Mouse (Mus musculus) MEL (cell line): Measurements from ENCODE around the gene Nop16. TPM values are rescaled to one million over a fixed set of nuclear protein-coding genes. Genes with fewer than 3 reads are reported as not detected.

Source experiments
- DNase-seq: peaks from one replicate; pipeline ENCODE4 v3.0.0; 2011; ENCODE audit warnings: low read depth, low spot score
- H3K27ac ChIP-seq: 2 replicates; pipeline ENCODE4 v1.5.1; 2012; ENCODE audit warnings: low read depth, mild to moderate bottlenecking, control low read depth, low read length, moderate library complexity; ENCODE audit not compliant: control insufficient read depth
- H3K27me3 ChIP-seq, 2 experiments: fragments of 150-350 bp in 1 of 2; sonication (generic) in 1 of 2; 2 replicates each; pipeline ENCODE4 v1.6.1; 2012; ENCODE audit warnings: low read length in 2 of 2, mild to moderate bottlenecking in 2 of 2, improper control_type of control experiment in 1 of 2, moderate library complexity in 1 of 2; ENCODE audit not compliant: insufficient read depth in 2 of 2, control insufficient read depth in 1 of 2
- H3K36me3 ChIP-seq, 2 experiments: 2 replicates each; pipeline ENCODE4 v1.6.1; 2012 to 2014; ENCODE audit warnings: low read length in 2 of 2, improper control_type of control experiment in 1 of 2, inconsistent platforms in 1 of 2, mild to moderate bottlenecking in 1 of 2; ENCODE audit not compliant: insufficient read depth in 2 of 2, control insufficient read depth in 1 of 2
- H3K4me1 ChIP-seq, 2 experiments: fragments of 150-350 bp in 1 of 2; sonication (generic) in 1 of 2; 2 replicates each; pipeline ENCODE4 v1.6.1; 2012; ENCODE audit warnings: low read length in 2 of 2, improper control_type of control experiment in 1 of 2, mild to moderate bottlenecking in 1 of 2; ENCODE audit not compliant: insufficient read depth in 2 of 2, control insufficient read depth in 1 of 2
- H3K4me3 ChIP-seq, 2 experiments: fragments of 150-350 bp in 1 of 2; sonication (generic) in 1 of 2; 2 replicates each; pipeline ENCODE4 v1.5.1; 2012; ENCODE audit warnings: low read depth in 2 of 2, low read length in 2 of 2, mild to moderate bottlenecking in 2 of 2, moderate library complexity in 2 of 2, control low read depth in 1 of 2, improper control_type of control experiment in 1 of 2; ENCODE audit not compliant: control insufficient read depth in 1 of 2, insufficient read depth in 1 of 2
- H3K79me2 ChIP-seq: 2 replicates; pipeline ENCODE4 v1.6.1; 2012; ENCODE audit warnings: mild to moderate bottlenecking, low read length, moderate library complexity; ENCODE audit not compliant: control insufficient read depth, poor library complexity, insufficient read depth
- H3K9ac ChIP-seq: 2 replicates; pipeline ENCODE4 v1.6.1; 2012; ENCODE audit warnings: low read depth, mild to moderate bottlenecking, control low read depth, low read length, moderate library complexity; ENCODE audit not compliant: control insufficient read depth, poor library complexity, severe bottlenecking
- H3K9me3 ChIP-seq: fragments of 150-350 bp; sonication (generic); replicated peaks from 2 replicates; pipeline ENCODE4 v1.6.1; 2012; ENCODE audit warnings: mild to moderate bottlenecking, low read length, improper control_type of control experiment, moderate library complexity; ENCODE audit not compliant: insufficient read depth
- BHLHE40 ChIP-seq: IDR thresholded peaks from 2 replicates; pipeline ENCODE4 v1.6.1; 2012; ENCODE audit warnings: low read depth, mild to moderate bottlenecking, inconsistent platforms, low read length, improper control_type of control experiment, borderline replicate concordance
- CHD1 ChIP-seq: IDR thresholded peaks from 2 replicates; pipeline ENCODE4 v1.6.1; 2012; ENCODE audit warnings: low read depth, mild to moderate bottlenecking, inconsistent platforms, low read length, improper control_type of control experiment
- CHD2 ChIP-seq: IDR thresholded peaks from 2 replicates; pipeline ENCODE4 v1.6.1; 2011; ENCODE audit warnings: low read length, improper control_type of control experiment
- CTCF ChIP-seq, 3 experiments: IDR thresholded peaks in 2 of 3; conservative IDR thresholded peaks in 1 of 3; 2 replicates each; pipeline ENCODE4 v1.5.1; 2011 to 2012; ENCODE audit warnings: low read length in 3 of 3, low read depth in 2 of 3, mild to moderate bottlenecking in 2 of 3, improper control_type of control experiment in 1 of 3, inconsistent platforms in 1 of 3, mixed read lengths in 1 of 3, moderate library complexity in 1 of 3; ENCODE audit not compliant: control insufficient read depth in 1 of 3, insufficient read depth in 1 of 3, poor library complexity in 1 of 3, severe bottlenecking in 1 of 3
- E2F4 ChIP-seq: IDR thresholded peaks from 2 replicates; pipeline ENCODE4 v1.6.1; 2011; ENCODE audit warnings: low read depth, low read length, improper control_type of control experiment, borderline replicate concordance
- ELF1 ChIP-seq: IDR thresholded peaks from 2 replicates; pipeline ENCODE4 v1.6.1; 2014; ENCODE audit warnings: low read depth, mild to moderate bottlenecking, inconsistent platforms, low read length, improper control_type of control experiment, moderate library complexity
- EP300 ChIP-seq, 2 experiments: IDR thresholded peaks; 2 replicates each; pipeline ENCODE4 v1.6.1; 2011; ENCODE audit warnings: improper control_type of control experiment in 2 of 2, low read length in 2 of 2, low read depth in 1 of 2, mild to moderate bottlenecking in 1 of 2
- ETS1 ChIP-seq: IDR thresholded peaks from 2 replicates; pipeline ENCODE4 v1.6.1; 2012; ENCODE audit warnings: low read depth, mild to moderate bottlenecking, inconsistent platforms, low read length, improper control_type of control experiment, moderate library complexity
- GABPA ChIP-seq: IDR thresholded peaks from 2 replicates; pipeline ENCODE4 v1.6.1; 2012; ENCODE audit warnings: low read depth, mild to moderate bottlenecking, inconsistent platforms, low read length, improper control_type of control experiment, moderate library complexity
- GATA1 ChIP-seq: IDR thresholded peaks from 2 replicates; pipeline ENCODE4 v1.6.1; 2011; ENCODE audit warnings: low read depth, low read length, improper control_type of control experiment
- HCFC1 ChIP-seq: IDR thresholded peaks from 2 replicates; pipeline ENCODE4 v1.6.1; 2012; ENCODE audit warnings: low read depth, mild to moderate bottlenecking, inconsistent platforms, low read length, improper control_type of control experiment, moderate library complexity
- KAT2A ChIP-seq: conservative IDR thresholded peaks from 2 replicates; pipeline ENCODE4 v1.6.1; 2012; ENCODE audit warnings: low read depth, low read length, improper control_type of control experiment, inconsistent platforms
- MAFK ChIP-seq: IDR thresholded peaks from 2 replicates; pipeline ENCODE4 v1.6.1; 2011; ENCODE audit warnings: low read depth, mild to moderate bottlenecking, low read length, improper control_type of control experiment, borderline replicate concordance
- MAX ChIP-seq: IDR thresholded peaks from 2 replicates; pipeline ENCODE4 v1.6.1; 2011; ENCODE audit warnings: low read length, improper control_type of control experiment
- MAZ ChIP-seq: IDR thresholded peaks from 2 replicates; pipeline ENCODE4 v1.6.1; 2012; ENCODE audit warnings: low read depth, mild to moderate bottlenecking, inconsistent platforms, low read length, improper control_type of control experiment
- MEF2A ChIP-seq: IDR thresholded peaks from 2 replicates; pipeline ENCODE4 v1.6.1; 2014; ENCODE audit warnings: low read depth, mild to moderate bottlenecking, inconsistent platforms, low read length, improper control_type of control experiment; ENCODE audit not compliant: poor library complexity, insufficient replicate concordance, severe bottlenecking; ENCODE audit errors: extremely low read depth
- MXI1 ChIP-seq: IDR thresholded peaks from 2 replicates; pipeline ENCODE4 v1.6.1; 2011; ENCODE audit warnings: mild to moderate bottlenecking, low read depth, low read length, improper control_type of control experiment
- MYB ChIP-seq: IDR thresholded peaks from 2 replicates; pipeline ENCODE4 v1.6.1; 2011; ENCODE audit warnings: mild to moderate bottlenecking, low read depth, low read length, improper control_type of control experiment
- MYC ChIP-seq: IDR thresholded peaks from 2 replicates; pipeline ENCODE4 v1.6.1; 2011; ENCODE audit warnings: low read depth, mild to moderate bottlenecking, low read length, improper control_type of control experiment, moderate library complexity
- NELFE ChIP-seq: IDR thresholded peaks from 2 replicates; pipeline ENCODE4 v1.6.1; 2011; ENCODE audit warnings: low read depth, low read length, improper control_type of control experiment
- NRF1 ChIP-seq: IDR thresholded peaks from 2 replicates; pipeline ENCODE4 v1.6.1; 2014; ENCODE audit warnings: low read depth, mild to moderate bottlenecking, inconsistent platforms, low read length, improper control_type of control experiment, moderate library complexity; ENCODE audit not compliant: poor library complexity, insufficient read depth, severe bottlenecking
- POLR2A ChIP-seq, 2 experiments: IDR thresholded peaks; 2 replicates each; pipeline ENCODE4 v1.6.1; 2011 to 2012; ENCODE audit warnings: low read length in 2 of 2, mild to moderate bottlenecking in 2 of 2, control low read depth in 1 of 2, improper control_type of control experiment in 1 of 2, low read depth in 1 of 2, moderate library complexity in 1 of 2; ENCODE audit not compliant: control insufficient read depth in 1 of 2, insufficient read depth in 1 of 2, poor library complexity in 1 of 2
- POLR2AphosphoS2 ChIP-seq: IDR thresholded peaks from 2 replicates; pipeline ENCODE4 v1.6.1; 2011; ENCODE audit warnings: low read length, improper control_type of control experiment
- POLR2AphosphoS5 ChIP-seq: IDR thresholded peaks from 2 replicates; pipeline ENCODE4 v1.6.1; 2012; ENCODE audit warnings: low read depth, borderline replicate concordance, mild to moderate bottlenecking, inconsistent platforms, low read length, moderate library complexity, mixed read lengths
- RAD21 ChIP-seq: IDR thresholded peaks from 2 replicates; pipeline ENCODE4 v1.6.1; 2011; ENCODE audit warnings: mild to moderate bottlenecking, low read depth, low read length, improper control_type of control experiment
- RCOR1 ChIP-seq: IDR thresholded peaks from 2 replicates; pipeline ENCODE4 v1.6.1; 2012; ENCODE audit warnings: low read depth, mild to moderate bottlenecking, inconsistent platforms, low read length, improper control_type of control experiment
- SIN3A ChIP-seq: IDR thresholded peaks from 2 replicates; pipeline ENCODE4 v1.6.1; 2012; ENCODE audit warnings: low read length, improper control_type of control experiment, inconsistent platforms
- SMC3 ChIP-seq: IDR thresholded peaks from 2 replicates; pipeline ENCODE4 v1.6.1; 2011; ENCODE audit warnings: low read depth, low read length, improper control_type of control experiment
- TAL1 ChIP-seq: IDR thresholded peaks from 2 replicates; pipeline ENCODE4 v1.6.1; 2012; ENCODE audit warnings: mild to moderate bottlenecking, inconsistent platforms, low read length, moderate library complexity, mixed read lengths
- TBP ChIP-seq: IDR thresholded peaks from 2 replicates; pipeline ENCODE4 v1.8.0; 2011; ENCODE audit warnings: low read depth, low read length, improper control_type of control experiment
- TCF12 ChIP-seq: IDR thresholded peaks from 2 replicates; pipeline ENCODE4 v1.6.1; 2014; ENCODE audit warnings: low read depth, mild to moderate bottlenecking, inconsistent platforms, low read length, improper control_type of control experiment, moderate library complexity
- UBTF ChIP-seq: IDR thresholded peaks from 2 replicates; pipeline ENCODE4 v1.6.1; 2012; ENCODE audit warnings: low read depth, mild to moderate bottlenecking, inconsistent platforms, low read length, improper control_type of control experiment, moderate library complexity, borderline replicate concordance; ENCODE audit not compliant: insufficient read depth
- USF1 ChIP-seq: IDR thresholded peaks from 2 replicates; pipeline ENCODE4 v1.6.1; 2014; ENCODE audit warnings: low read depth, mild to moderate bottlenecking, inconsistent platforms, low read length, improper control_type of control experiment, moderate library complexity
- USF2 ChIP-seq, 2 experiments: IDR thresholded peaks; 2 replicates each; pipeline ENCODE4 v1.6.1; 2011 to 2012; ENCODE audit warnings: improper control_type of control experiment in 2 of 2, low read length in 2 of 2, borderline replicate concordance in 1 of 2, inconsistent platforms in 1 of 2, low read depth in 1 of 2, mild to moderate bottlenecking in 1 of 2; ENCODE audit not compliant: insufficient read depth in 1 of 2
- ZC3H11A ChIP-seq: IDR thresholded peaks from 2 replicates; pipeline ENCODE4 v1.6.1; 2012; ENCODE audit warnings: low read depth, mild to moderate bottlenecking, inconsistent platforms, low read length, improper control_type of control experiment
- ZKSCAN1 ChIP-seq: IDR thresholded peaks from 2 replicates; pipeline ENCODE4 v1.6.1; 2012; ENCODE audit warnings: low read depth, mild to moderate bottlenecking, inconsistent platforms, low read length, improper control_type of control experiment, moderate library complexity
- ZMIZ1 ChIP-seq: IDR thresholded peaks from 2 replicates; pipeline ENCODE4 v1.6.1; 2012; ENCODE audit warnings: low read depth, mild to moderate bottlenecking, inconsistent platforms, low read length, improper control_type of control experiment, moderate library complexity
- ZNF384 ChIP-seq: IDR thresholded peaks from 2 replicates; pipeline ENCODE4 v1.6.1; 2012; ENCODE audit warnings: low read depth, mild to moderate bottlenecking, inconsistent platforms, low read length, improper control_type of control experiment
- polyA plus RNA-seq, 2 experiments: library from polyadenylated mRNA; stranded (reverse) in 1 of 2; unstranded in 1 of 2; fragments of >175 nt in 1 of 2; fragments of >200 nt in 1 of 2; gene quantifications; 2 replicates each; pipeline versions ENCODE4 v1.2.1 to v1.2.4; 2012; ENCODE audit warnings: low replicate concordance in 2 of 2, low read depth in 1 of 2; ENCODE audit not compliant: insufficient read length in 2 of 2, insufficient read depth in 1 of 2, missing spikeins in 1 of 2
- total RNA-seq: library from RNA; depleted of rRNA; stranded (reverse); fragments of 300-350 nt; gene quantifications from 2 replicates; pipeline ENCODE4 v1.2.3, GENCODE M21; 2012

Gene Nop16
- total and polyA plus RNA-seq, 3 experiments, result 131 to 172 TPM; not detected in 1

GRCm38 (mm10) chr13:54565201-54565581, 24.7 kb downstream of the Nop16 start, which contains the start of gene 4833439L19Rik:
Gene 4833439L19Rik, minus strand, starts transcription at chr13:54565435.
- peak within 1 kb of the TSS; percentile 89 for H3K9ac ChIP-seq
- no peaks in the 10 kb centered on the region for H3K9me3 ChIP-seq
- H3K27ac ChIP-seq, result peak within 1 kb of the TSS; percentile 71
- peaks cover 0 to 13% of the 10 kb centered on the region in 2 experiments; a peak in 2 of 4 replicates for H3K4me1 ChIP-seq
- H3K36me3 ChIP-seq, result peaks cover 0 to 11% of the 10 kb centered on the region in 2 experiments; a peak in 2 of 4 replicates
- H3K4me3 ChIP-seq, result peak within 1 kb of the TSS; percentile 61 to 73
- no peaks in the 10 kb centered on the region for H3K27me3 ChIP-seq
- peak; percentile 95 for DNase-seq
- H3K79me2 ChIP-seq, result peaks cover 21% of the 10 kb centered on the region
- no peak for TF ChIP-seq CHD1
- no peak for TF ChIP-seq MYB
- TF ChIP-seq MYC, result no peak
- TF ChIP-seq ETS1, result no peak
- TF ChIP-seq CHD2, result peak; percentile 99
- no peak for TF ChIP-seq TAL1
- peak; percentile 82; the same call in 1 of the 2 replicates for TF ChIP-seq POLR2AphosphoS2
- TF ChIP-seq UBTF, result no peak
- TF ChIP-seq ZNF384, result no peak
- peak; percentile 72 for TF ChIP-seq ZMIZ1
- TF ChIP-seq HCFC1, result peak; percentile 96
- no peak for TF ChIP-seq E2F4
- no peak for TF ChIP-seq SMC3
- TF ChIP-seq BHLHE40, result no peak
- TF ChIP-seq MXI1, result peak; percentile 59
- TF ChIP-seq ZC3H11A, result no peak
- no peak for TF ChIP-seq MAFK
- 0 out of 2 replicates have a peak, but pooled peaks have one; percentile 8 for TF ChIP-seq NRF1
- TF ChIP-seq KAT2A, result peak; percentile 78; the same call in 1 of the 2 replicates
- peak; percentile 92 for TF ChIP-seq NELFE
- 0 out of 2 replicates have a peak, but pooled peaks have one; percentile 52 for TF ChIP-seq ELF1
- TF ChIP-seq TCF12, result peak; percentile 22; the same call in 1 of the 2 replicates
- peak; percentile 89 for TF ChIP-seq SIN3A
- no peak for TF ChIP-seq MEF2A
- TF ChIP-seq ZKSCAN1, result no peak
- TF ChIP-seq MAX, result no peak
- TF ChIP-seq CTCF (IDR thresholded peaks at IDR 0.05 in 2 of 3, conservative IDR thresholded peaks at IDR 0.05 in 1 of 3; ENCODE audit: control insufficient read depth in 1 of 3, insufficient read depth in 1 of 3, low read depth in 2 of 3, low read length in 3 of 3, poor library complexity in 1 of 3, severe bottlenecking in 1 of 3), result no peak
- no peak for TF ChIP-seq RAD21
- peak; percentile 91 to 97 for TF ChIP-seq POLR2A (IDR thresholded peaks at IDR 0.05; ENCODE audit: control insufficient read depth in 1 of 2, insufficient read depth in 1 of 2, low read depth in 1 of 2, low read length in 2 of 2, poor library complexity in 1 of 2)
- TF ChIP-seq USF2 (IDR thresholded peaks at IDR 0.05; ENCODE audit: borderline replicate concordance in 1 of 2, insufficient read depth in 1 of 2, low read depth in 1 of 2, low read length in 2 of 2), result no peak
- TF ChIP-seq GATA1, result no peak
- no peak for TF ChIP-seq POLR2AphosphoS5
- no peak for TF ChIP-seq RCOR1
- TF ChIP-seq GABPA, result no peak
- no peak for TF ChIP-seq EP300 (IDR thresholded peaks at IDR 0.05; ENCODE audit: low read depth in 1 of 2, low read length in 2 of 2)
- TF ChIP-seq TBP, result peak; percentile 78
- no peak for TF ChIP-seq USF1
- TF ChIP-seq MAZ, result peak; percentile 84
